Mouse (Mus musculus) ovary, postnatal 36 days (tissue): ENCODE measurements at regions not wholly inside any gene's neighbourhood (a gene's known extent, or its start where the extent isn't known, plus 50 kb on each side); places are given as distances from the start of the nearest gene placed in this dataset.

Experiments used
- DNase-seq: peaks from one replicate; pipeline ENCODE4 v3.0.0; 2022; ENCODE audit warnings: low spot score, mixed read lengths

DNA sequence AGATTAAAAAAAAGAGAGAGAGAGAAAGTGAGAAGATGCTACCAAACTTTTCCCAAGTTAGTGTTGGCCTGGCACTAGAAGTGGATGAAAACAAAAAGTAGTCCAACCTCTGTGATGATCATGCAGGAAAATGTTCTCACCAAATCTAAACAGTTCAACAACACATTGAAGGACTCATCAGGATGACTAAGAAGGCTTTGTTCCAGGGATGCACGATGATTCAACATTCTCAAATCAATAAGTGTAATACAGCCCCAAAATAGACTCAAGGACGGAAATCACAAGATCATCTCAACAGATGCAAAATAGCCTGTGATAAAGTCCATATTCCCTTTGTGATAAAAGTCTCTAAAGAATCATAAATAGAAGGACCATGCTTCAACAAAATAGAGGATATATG is 106.3 kb downstream of the Cysltr2 start:
- DNase-seq = no peak

DNA sequence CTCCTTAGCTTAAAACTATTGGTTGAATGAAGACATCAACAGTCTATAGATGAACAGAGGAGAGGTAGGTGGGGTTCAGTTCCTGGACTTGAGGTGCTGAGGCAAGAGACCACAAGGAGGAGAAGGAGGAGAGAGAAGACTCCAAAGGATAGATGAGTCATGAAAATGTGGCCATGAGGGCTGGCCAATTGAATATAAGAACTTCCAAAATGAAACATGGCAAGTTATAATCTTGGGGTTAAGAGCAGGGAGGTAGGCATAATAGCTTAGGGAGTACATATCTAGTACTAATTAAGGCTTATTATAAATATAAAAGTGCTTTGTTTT is 109.9 kb downstream of the Cysltr2 start:
- DNase-seq = no peak

DNA sequence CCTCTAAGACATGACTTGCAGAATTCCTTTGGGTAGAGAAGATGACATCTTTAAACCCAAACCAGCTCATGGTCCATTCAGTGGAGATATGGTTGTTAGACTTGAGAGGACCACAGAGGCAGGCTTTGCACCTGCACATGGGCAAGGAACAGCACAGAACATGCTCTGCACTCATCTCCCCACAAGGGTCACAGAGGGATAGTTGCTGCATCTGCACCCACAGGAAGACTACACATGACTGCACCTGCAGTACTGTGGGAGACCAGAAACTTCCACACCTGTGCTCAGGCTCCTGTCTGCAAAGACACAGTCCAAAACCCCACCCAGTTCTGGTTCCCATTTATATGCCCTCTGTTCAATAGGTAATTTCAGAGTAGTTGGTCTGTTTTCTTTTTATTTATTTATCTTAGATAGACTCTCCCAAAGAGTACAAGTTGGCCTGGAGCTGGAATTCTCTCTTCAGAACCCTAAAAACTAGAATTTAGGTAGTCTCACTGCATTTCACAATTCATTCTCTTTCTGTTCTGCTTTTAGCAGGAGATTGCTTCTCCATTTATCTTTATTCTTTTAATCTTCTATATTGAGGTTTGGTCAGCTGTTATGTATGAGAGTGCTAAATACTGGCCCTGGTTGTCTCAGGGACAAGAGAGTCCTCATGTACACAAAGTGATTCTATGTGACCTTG is 110.4 kb downstream of the Cysltr2 start:
- no peak for DNase-seq

DNA sequence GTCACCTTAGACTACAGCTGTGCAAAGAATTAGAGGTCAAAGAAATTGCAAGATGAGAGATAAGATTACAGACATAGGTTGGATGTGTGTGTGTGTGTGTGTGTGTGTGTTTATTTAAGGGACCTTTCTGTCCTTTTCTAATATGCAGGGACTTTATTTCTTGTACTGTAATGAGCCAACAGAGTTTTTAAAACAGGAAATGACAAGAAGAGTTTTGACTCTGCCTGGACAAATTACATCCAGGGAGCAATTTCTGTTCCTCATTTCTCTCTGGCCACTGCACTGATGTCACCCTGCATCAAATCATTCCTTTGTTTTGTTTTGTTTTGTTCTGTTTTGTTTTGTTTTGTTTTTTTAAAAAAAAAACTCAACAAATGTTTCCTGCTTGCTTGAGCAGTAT is 115.3 kb downstream of the Cysltr2 start:
- no peak for DNase-seq

DNA sequence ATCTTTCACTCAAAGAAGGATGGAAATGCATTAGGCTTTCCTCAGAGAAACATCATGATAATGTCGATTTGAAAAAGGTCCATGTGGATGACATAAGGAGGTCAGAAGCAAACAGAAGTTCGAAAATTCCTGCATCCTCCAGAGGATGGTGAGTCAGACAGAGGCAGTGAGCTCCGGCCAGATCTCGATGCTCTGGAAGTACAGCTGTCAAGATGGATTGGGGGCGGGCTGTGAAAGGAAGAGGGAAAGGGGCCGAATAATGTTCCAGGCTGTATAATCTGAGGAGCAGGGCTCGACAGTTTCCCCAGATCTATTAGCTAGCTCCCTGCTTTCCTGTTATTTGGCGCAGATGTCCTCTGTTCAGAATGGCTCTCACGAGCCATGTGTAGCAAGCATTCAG is 116.6 kb downstream of the Cysltr2 start:
- DNase-seq = no peak

DNA sequence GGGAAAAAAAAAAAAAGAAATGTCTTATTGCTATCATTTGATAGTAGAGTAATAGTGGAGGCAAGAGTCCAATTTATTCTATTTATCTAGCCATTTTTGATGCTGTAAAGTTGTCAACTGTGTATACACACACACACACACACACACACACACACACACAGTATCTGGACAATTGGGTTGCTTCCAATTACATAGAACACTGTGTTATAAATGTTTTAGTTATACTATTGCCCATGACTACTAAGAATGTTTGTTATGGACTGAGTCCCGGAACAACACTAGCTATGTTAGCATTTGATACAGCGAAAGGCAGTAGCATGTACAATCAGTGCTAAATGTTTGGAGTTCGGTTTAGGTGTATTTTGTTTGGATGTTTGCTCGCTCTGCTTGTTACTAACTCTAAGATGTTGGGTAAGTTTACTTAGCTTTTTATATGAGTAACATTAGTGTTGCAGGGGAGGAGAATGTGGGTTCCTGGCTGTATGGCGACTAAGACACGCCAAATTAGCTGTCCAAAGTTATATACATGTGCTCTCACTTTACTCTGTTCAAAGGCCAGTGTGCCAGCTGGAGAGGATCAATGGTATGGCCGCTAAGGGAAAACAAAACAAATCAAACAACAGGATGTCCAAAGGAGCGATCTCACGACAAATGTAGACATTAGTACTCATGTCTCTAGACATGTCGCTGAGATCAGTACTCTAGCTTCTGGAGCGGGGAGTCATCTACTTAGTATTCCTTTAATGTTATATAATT is 147.6 kb downstream of the Cysltr2 start:
- no peak for DNase-seq

DNA sequence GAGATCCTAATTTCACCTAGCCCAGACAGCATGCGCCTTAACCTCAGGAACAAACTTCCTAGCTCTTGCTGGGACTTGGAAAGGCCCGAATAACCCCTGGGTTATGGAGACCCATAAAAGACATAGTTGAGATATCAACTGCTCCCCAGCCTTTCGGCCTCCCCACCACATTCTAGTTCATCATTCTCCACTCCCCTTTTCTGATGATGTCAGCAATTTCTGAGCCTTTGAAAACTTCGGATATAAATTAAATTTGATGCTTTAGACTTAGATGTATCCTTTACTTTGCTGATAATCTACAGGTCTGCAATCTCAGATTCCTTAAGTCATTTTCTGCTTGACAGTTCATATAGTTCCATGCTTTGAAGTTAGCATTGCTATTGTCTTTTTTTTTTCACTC is 149.3 kb downstream of the Cysltr2 start:
- no peak for DNase-seq

DNA sequence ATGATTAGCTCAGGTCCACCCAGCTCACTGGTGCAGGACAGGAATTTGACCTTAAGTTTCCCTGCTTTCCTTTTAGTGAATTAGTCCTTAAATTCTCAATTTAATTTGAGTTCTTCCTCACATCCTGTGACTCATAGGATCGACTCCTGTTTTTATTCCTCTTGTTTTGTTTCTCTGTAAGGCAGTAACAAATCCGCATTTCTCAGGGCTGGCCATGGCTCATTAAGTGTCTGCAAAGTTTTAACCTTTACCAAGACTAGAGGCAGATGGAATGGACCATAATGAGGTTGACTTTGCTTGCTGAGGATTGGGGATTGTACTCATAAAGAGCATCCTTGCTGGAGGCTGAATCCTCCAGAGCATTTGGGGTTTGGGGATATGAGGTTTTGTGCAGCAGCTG is 156.6 kb downstream of the Cysltr2 start:
- DNase-seq = no peak

DNA sequence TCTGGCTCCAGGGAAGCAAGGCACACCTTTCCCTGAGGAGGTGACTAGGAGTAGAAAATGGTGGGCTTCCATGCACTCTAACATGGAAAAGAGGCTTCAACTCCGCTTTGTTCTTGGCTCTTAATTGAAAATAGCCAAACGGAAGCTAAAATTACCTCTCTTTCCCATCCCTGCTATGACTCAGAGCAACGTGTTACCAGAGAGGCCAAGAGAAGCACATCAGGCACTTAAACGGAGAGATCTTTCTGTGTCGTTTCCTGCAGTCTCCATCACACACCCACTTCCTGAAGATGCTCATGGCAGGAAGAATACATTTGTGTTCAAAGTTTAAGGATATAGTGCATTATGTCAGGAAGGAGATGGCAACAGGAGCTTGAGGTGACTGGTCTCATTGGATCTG is 159.3 kb downstream of the Cysltr2 start:
- no peak for DNase-seq

DNA sequence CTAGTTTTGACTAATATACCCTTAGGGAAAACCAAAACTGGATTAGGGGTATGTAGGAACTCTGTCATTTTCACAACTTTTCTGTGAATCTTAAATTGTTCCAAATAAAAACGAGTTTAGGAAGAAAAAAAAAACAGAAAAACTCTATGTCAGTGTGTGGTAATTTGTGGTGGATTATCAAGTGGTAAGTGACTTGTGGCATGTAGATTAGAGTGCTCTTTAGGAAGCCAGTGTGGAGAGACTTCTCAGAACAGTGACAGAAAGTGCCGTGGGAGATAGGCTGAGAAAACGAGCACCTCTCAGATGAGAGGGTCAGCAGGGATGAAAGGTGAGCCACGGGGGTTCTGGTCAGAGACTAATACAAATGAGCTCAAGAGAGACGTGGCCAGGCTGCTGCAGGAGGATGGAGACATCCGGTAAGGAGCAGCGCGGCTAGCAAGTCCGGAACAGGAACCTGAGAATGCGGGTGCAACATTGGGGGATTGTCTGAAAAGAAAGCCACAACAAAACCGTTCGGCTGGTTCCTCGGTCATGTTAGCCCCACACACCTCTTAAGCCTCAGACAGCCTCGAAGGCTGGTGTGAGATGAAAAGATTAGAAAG is 161.3 kb downstream of the Cysltr2 start:
- DNase-seq = no peak

DNA sequence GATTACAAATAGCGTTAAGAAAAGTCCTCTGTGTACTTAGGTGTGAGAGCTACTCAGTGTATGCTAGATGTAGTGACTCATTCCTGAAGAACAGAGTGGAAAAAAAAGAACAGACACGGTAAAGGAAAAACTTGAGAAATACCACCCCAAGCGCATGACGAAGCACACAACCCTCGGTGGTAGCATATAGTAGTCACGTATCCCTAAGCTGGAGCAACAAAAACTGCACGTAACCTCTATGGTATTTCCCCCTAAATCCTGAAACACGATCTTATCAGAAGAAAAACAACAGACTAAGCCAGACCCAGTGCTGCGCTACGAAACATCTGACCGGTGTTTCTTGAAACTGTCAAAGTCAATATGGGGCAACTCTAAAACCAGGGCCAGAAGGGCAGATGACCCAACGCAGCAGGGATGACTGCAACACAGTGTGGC is 162.0 kb downstream of the Cysltr2 start:
- no peak for DNase-seq

DNA sequence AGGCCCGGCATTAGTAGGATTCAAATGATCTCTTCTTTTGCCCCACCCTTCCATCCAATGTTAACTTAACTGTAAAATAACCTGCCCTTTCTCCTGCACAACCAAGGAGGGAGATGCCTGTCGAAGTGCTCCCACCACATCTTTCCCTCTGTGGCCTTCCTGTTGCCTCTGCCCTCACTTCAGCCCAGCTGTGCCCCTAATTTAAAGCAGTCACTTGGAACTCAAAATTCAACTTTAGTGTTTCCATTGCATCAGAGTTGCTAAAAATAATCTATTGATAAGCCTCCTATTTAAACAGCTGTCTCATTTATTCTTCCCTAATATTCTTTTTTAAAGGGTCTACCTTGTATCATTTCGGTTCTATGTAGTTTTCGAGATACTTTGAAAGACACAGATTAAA is 163.1 kb downstream of the Cysltr2 start:
- DNase-seq = no peak

DNA sequence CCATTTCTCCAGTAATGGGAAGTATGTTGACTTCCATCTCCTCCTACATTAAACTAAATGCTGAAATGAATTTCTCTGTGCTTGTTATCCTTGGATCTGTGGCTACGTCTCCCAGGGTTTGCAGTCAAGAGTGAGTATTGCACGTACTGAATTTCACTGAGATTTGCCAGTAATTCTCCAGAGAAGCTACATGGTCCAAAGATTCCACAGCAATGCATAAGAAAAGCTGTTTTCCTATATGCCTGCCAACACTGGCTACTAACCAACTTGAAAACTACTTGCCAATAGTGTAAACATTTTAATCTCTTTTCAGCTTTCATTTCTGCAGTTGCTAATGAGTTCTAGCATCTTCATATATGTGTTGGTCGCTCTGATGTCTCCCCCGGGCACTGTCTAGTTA is 164.4 kb downstream of the Cysltr2 start:
- DNase-seq = no peak

DNA sequence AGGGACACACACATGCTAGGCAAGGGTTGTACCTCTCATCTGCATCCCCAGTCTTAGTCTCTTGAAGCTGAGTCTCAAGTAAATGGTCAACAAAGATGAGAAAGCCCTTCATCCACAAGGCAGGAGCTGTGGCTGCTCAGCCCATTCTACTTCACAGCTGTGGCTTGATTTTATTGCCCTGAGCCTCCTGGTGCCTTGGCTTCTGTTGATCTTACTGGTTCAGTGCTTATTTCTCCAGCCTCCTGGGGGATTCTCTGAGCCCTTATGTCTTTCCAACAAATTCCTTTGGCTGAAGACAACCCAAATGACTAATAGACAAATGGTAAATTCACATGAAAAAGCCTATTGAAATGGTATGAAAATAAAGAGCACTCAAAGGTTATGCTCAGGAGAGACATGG is 167.3 kb upstream of the Fndc3a start:
- DNase-seq = no peak

DNA sequence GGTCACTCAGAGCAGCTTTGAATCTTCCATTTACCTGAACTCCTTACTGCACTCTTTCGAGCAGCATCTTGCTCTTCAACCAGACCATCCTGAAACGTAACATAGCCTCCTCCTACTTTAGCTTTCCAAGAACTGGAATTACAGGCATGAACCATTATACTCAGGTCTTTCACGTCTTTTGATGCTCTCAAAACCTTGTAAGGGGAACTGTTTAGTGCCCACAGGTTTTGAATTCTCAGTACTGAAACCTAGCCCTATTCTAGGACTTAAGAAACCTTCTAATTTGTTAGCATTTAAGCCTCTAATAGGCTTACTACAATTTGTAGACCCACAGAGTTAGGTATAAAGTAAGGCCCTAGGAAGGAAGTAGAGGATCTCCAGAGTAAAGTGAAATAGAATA is 163.7 kb upstream of the Fndc3a start:
- no peak for DNase-seq

DNA sequence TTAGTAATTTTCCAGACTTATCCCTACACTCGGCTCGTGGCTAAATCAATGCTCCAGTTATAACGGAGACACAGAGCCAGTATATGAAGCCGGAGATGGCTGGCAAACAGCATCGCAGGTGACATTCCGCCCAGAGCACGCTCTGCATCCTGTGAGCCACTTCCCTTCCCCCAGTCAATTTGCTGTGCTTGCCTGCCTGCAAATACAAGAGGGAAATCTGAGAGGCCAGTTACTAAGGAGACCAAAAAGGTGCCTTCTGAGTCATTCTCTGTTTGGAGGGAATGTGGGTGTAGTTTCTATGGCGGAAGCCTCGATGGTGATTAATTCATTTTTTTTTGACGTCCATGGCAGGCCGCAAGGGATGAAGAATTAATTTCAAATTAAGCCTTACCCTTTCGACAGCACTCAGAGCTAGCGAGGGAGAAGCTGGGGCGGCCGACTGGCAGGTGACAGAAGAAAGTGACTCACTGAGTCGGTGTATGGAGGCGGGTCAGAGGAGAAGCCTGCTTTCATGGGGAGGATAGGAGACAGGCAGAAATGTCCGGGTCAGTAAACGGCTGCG is 159.5 kb upstream of the Fndc3a start:
- DNase-seq = no peak

DNA sequence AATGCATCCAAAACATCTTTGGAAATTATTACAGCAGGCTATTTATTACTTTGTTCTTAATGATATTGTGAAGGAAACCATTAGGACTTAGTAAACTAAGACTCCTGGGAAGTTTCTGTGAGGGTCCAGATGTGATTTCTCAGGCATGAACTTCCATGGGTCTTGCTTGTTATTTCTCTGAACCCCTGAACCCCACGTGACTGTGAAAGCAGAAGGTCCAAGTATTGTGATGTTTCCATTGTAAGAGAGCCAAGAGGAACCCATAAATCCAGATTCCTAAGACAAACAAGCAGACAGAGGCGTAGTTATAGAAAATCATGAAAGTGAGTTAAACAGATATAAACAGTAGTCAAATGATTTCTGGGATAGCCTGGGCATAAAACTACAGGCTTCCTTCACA is 157.1 kb upstream of the Fndc3a start:
- no peak for DNase-seq

DNA sequence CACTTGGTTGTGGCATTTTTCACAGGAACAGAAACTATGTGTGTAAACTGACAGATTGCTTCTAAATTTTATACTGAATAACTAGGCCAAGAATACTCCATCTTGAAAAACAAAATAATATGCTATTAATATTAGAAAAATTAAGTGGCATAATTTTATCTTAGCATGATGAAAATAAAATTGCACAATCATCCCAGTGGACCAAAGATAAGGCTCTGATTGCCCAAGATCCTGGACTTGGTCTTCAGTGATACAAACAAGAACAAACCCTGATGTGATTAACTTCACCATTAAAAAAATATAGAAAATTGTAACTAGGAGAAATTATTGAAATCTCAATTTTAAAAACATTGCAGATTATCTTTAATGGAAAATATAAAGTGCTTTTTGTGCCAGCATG is 155.7 kb upstream of the Fndc3a start:
- DNase-seq = no peak

DNA sequence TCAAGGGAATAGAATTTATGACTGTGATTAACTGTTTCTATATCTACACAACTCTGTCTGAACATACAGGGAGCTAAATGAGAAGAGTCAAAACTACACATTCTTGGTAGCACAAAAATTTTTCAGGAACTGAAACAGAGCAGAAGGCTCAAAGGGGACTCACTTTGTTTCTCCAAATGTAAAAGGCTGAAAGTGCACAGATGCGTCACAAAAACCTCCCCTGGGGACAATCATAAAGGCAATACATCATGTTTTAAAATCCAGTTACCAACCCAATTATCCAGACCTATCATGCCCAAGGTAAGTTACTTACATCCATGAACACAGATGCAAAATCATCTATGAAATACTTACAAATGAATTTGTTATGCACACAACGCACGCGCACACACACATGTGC is 155.0 kb upstream of the Fndc3a start:
- no peak for DNase-seq

DNA sequence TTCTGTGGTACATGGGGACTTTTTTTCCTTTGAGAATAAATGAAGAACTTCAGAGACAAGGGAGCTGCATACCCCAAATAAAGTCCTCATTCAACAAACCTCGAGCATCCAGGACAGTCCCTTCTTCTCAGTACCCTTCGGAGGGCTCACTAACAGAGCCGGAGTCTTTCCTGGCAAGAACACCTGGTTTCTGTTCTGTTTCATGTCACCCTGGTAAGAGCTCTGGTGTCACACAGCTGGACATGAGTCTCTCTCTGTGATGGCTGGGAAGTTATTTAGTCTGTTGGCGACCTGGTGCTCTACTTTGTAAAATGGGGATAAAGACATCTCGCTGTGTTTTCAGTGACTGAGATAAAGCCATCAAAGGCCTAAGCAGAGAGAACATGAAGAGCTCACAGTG is 154.3 kb upstream of the Fndc3a start:
- no peak for DNase-seq

DNA sequence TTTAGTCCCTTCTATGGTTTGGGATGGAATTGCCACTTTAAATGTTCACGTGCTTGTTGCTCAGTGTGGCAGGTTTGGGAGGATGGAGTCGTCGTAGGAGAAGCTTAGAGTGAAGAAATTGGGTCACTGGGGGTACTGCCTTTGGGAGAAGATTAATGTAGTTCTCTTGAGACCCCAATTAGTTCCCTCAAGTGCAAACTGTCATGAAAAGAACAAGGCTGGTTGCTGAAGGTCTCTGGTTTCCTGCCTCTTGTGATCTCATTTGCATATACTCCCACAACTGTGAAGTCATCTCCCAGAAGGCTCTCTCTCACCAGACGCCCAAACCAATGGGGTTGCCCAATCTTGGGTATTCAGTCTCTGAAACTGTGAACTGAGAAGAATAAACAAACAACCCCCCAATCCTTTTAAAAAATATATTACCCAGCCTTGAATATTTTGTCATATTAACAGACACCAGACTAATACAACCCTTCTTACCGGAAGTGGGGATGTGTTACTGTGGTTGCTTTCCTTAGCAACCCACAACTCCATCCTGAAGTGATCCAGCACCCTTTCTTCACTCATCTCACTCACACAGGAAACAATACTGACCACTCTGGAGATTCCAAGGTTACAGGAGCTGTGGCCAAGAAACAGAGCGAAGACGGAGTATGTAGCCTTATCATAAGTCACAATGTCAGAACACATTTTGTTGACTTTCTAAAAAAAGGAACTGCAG is 153.2 kb upstream of the Fndc3a start:
- DNase-seq = no peak

DNA sequence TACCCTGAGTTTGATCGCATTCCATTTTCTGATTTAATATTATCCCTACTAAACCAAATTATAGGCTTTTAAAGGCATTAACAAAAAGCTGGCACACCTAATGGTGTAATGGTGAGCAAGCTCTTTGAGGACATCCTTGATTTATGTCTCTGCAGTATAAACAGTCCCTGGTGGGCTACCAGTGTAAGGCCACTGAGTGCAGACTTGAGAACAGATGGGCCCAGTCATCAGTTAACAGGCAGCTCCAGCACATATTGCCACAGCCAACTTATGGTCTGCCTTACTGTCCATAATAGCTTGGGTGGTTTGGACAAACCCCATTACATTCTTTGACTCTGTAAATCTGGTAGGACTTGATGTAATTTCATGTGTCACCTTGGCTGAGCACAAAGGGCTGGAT is 144.4 kb upstream of the Fndc3a start:
- DNase-seq = no peak

DNA sequence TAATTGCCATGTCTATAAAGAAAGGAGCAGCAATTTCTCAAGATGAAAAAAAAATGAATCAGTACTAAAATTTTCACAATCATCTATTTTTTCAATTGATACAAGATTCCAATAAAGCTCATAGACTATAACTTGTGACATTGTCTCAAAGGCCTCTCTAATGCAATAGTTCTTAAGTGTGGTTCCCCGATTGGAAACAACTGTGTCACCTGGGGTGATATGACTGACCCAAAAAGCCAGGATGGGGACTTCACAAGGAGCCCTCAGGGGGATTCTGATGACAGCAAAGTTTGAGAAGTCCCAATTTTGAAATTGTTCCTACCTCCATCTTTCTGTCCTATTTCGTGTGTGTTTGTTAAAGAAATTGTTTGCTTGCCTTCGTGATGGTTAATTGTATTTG is 143.3 kb upstream of the Fndc3a start:
- no peak for DNase-seq
